Mouse (Mus musculus) testis, postnatal 14 days (tissue): Measurements from ENCODE around the gene Pcnx.

Source experiments
- DNase-seq: peaks from one replicate; pipeline ENCODE4 v3.0.0; 2021; ENCODE audit warnings: low spot score

Gene Pcnx

GRCm38 (mm10) chr12:81904456-81904855, 44.6 kb downstream of the Pcnx start:
- DNase-seq, result no peak

- no peak for DNase-seq
Observed at GRCm38 (mm10) chr12:81905865-81906264, 46.0 kb downstream of the Pcnx start.

GRCm38 (mm10) chr12:81907741-81908357, 48.0 kb downstream of the Pcnx start:
- DNase-seq, result no peak

- no peak for DNase-seq
Observed at GRCm38 (mm10) chr12:81910439-81910838, 50.6 kb downstream of the Pcnx start.

- no peak for DNase-seq
Observed at GRCm38 (mm10) chr12:81915176-81915950, 55.5 kb downstream of the Pcnx start.

- no peak for DNase-seq
Observed at GRCm38 (mm10) chr12:81918346-81918745, 58.5 kb downstream of the Pcnx start.

GRCm38 (mm10) chr12:81918886-81919285, 59.1 kb downstream of the Pcnx start:
- DNase-seq, result no peak

- no peak for DNase-seq
Observed at GRCm38 (mm10) chr12:81920027-81920426, 60.2 kb downstream of the Pcnx start.

GRCm38 (mm10) chr12:81920614-81921013, 60.8 kb downstream of the Pcnx start:
- DNase-seq, result no peak

GRCm38 (mm10) chr12:81921785-81922184, 62.0 kb downstream of the Pcnx start:
- DNase-seq, result no peak

- no peak for DNase-seq
Observed at GRCm38 (mm10) chr12:81922838-81923237, 63.0 kb downstream of the Pcnx start.

- no peak for DNase-seq
Observed at GRCm38 (mm10) chr12:81927163-81927562, 67.3 kb downstream of the Pcnx start.

GRCm38 (mm10) chr12:81927643-81928381, 68.0 kb downstream of the Pcnx start:
- no peak for DNase-seq

GRCm38 (mm10) chr12:81928382-81928770, 68.6 kb downstream of the Pcnx start:
- DNase-seq, result no peak

GRCm38 (mm10) chr12:81932015-81932414, 72.2 kb downstream of the Pcnx start:
- no peak for DNase-seq

- no peak for DNase-seq
Observed at GRCm38 (mm10) chr12:81933430-81933829, 73.6 kb downstream of the Pcnx start.

GRCm38 (mm10) chr12:81934510-81934909, 74.7 kb downstream of the Pcnx start:
- no peak for DNase-seq

- DNase-seq, result no peak
Observed at GRCm38 (mm10) chr12:81936066-81936465, 76.2 kb downstream of the Pcnx start.

GRCm38 (mm10) chr12:81941191-81941590, 81.4 kb downstream of the Pcnx start:
- no peak for DNase-seq

GRCm38 (mm10) chr12:81943331-81944062, 83.7 kb downstream of the Pcnx start:
- no peak for DNase-seq

GRCm38 (mm10) chr12:81949026-81949425, 89.2 kb downstream of the Pcnx start:
- DNase-seq, result no peak

GRCm38 (mm10) chr12:81950016-81950415, 90.2 kb downstream of the Pcnx start:
- DNase-seq, result no peak
